Mouse (Mus musculus): ENCODE data around the gene Spry1.
A peak's percentile ranks its signal among the peaks of the same experiment; 100 is the strongest.
"Not testable (repeated sequence)": the region's sequence is repeated elsewhere in the genome, so short reads cannot be mapped to it uniquely, and the experiment has no call there.

Spry1 gene

DNA sequence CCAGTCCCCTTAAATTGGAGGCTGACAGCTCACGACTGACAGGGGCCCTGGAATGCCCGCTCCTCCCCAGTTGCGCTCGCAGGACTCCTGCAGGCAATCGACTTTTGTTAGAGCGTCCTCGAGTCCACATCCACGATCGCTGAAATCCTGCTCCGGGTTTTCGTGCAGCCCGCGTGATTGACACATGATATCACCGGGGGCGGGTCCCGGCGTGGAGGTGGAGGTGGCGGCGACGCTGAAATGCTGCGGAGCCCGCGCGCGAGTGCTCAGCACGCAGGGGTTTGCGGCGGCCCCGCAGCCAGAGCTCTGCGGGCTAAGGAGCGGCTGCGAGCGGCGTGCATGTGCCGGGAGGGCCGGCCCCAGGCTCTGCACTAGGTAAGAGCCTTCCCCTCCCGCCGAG lies at the start of gene Spry1:
TSS of gene Spry1 (plus strand) at position 258 of the 400 bp plus-strand sequence.
- DNase-seq (ENCODE audit: low read depth, low spot score), result peak; percentile 95

DNA sequence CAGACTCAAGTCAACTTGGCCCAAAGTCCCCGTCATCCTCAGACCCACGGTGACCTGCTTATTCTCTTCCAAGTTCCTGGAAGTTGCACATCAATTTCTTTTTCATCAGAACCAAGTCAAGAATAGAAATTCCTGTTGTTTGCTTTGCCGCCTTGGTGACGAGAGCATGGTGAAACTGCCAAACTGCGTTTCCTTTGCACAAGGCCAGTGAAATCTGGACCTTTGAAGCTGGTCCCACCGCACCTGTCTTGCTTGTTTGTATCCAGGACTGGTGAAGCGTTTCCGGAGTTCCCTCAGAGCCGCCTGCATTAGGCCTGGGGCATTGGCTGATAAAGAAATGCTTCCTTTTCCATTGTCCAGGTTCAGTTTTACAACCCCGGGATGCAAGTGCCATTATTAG lies 44.0 kb upstream of the Spry1 start:
- DNase-seq (ENCODE audit: low read depth, low spot score), result no peak

- DNase-seq (ENCODE audit: low read depth, low spot score), result no peak
Observed at GRCm38 (mm10) chr3:37596519-37596918, 43.2 kb upstream of the Spry1 start.

GRCm38 (mm10) chr3:37597200-37597599 lies 42.5 kb upstream of the Spry1 start:
- no peak for DNase-seq (ENCODE audit: low read depth, low spot score)

GRCm38 (mm10) chr3:37599641-37600040 lies 40.1 kb upstream of the Spry1 start:
- not testable (repeated sequence) for DNase-seq (ENCODE audit: low read depth, low spot score)

GRCm38 (mm10) chr3:37602356-37602755 lies 37.4 kb upstream of the Spry1 start:
- no peak for DNase-seq (ENCODE audit: low read depth, low spot score)

DNA sequence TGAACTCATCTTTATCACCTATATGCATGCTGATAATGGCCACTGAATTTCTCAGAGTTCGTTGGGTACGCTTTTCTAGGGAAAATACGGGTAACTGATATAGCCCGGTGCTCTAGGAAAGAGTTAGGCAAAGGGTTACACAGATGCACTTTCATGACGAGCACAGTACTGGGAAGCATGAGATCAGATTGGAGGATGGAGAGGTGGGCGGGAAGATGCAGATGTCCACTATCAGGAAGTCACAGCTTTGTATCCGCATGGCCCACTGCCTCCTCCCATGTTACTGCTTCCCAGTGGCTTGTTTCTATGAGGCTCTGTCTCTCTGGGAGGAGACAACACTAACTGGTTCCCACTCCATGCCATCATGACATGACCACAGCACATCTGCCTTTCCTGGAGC lies 36.9 kb upstream of the Spry1 start:
- no peak for DNase-seq (ENCODE audit: low read depth, low spot score)

- no peak for DNase-seq (ENCODE audit: low read depth, low spot score)
Observed at GRCm38 (mm10) chr3:37603541-37603940, 36.2 kb upstream of the Spry1 start.

GRCm38 (mm10) chr3:37604976-37605875 lies 34.5 kb upstream of the Spry1 start:
- DNase-seq (ENCODE audit: low read depth, low spot score), result peak; percentile 53

- DNase-seq (ENCODE audit: low read depth, low spot score), result no peak
Observed at GRCm38 (mm10) chr3:37605876-37606238, 33.9 kb upstream of the Spry1 start.

- DNase-seq (ENCODE audit: low read depth, low spot score), result peak; percentile 64
Observed at GRCm38 (mm10) chr3:37608926-37609325, 30.8 kb upstream of the Spry1 start.

DNA sequence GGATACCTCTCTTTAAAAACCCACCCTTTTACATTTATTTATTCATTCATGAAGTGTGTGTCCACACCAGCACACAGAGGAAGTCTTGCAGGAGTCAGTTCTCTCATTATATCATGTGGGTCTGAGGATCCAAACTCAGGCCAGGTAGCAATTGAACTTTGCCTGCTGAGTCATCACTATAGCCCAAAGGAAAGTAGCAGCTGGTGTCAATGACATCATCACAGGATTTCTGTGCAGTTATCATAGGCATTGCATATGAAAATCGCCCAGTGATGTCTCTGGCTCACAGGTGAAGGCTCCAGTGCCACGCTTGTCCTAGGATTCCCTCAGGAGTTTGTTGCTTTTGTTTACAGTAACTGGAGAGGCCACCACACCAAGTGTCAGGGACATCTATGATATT lies 29.1 kb upstream of the Spry1 start:
- DNase-seq (ENCODE audit: low read depth, low spot score), result no peak

DNA sequence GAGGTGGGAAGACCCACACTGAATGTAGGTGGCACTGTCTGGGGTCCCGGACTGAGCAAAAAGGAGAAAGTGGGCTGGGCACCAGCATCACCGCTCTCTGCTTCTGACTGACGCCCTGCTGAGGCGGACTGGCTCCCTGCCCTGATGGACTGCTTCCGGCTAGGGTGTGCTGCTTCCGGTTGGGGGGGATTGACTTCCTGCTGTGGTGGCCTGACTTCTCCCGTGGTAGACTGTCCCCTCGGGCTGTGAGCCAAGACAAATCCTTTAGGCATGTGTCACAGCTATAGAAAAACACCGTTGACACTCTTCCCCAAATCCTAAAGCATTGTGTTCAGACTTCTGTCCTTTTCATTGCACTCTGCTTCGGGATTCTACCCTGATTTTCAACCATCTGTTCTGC lies 26.0 kb upstream of the Spry1 start:
- no peak for DNase-seq (ENCODE audit: low read depth, low spot score)

- DNase-seq (ENCODE audit: low read depth, low spot score), result no peak
Observed at GRCm38 (mm10) chr3:37614878-37615650, 24.7 kb upstream of the Spry1 start.

GRCm38 (mm10) chr3:37616586-37617547 lies 22.9 kb upstream of the Spry1 start:
- no peak for DNase-seq (ENCODE audit: low read depth, low spot score)

DNA sequence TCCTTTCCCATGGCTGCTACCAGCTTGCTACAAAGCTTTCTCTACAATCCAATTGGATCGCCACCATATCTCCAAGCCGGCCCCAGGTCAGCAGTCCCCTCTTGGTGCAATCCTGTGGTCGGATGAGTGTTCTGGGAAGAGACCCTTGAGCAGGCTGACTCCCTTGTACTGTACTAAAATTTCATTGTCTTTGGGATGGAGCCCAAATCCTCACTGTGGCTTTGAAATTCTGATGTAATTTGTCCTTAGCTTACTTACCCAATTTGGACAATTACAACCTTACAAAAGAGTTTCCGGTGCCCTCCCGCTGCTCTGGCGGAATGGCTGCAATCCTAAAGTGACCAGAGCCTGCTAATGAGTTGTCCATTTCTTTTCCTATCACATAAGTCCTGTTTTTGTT lies 7.5 kb upstream of the Spry1 start:
- peak; percentile 45 for DNase-seq (ENCODE audit: low read depth, low spot score)

- no peak for DNase-seq (ENCODE audit: low read depth, low spot score)
Observed at GRCm38 (mm10) chr3:37632751-37633150, 7.0 kb upstream of the Spry1 start.

DNA sequence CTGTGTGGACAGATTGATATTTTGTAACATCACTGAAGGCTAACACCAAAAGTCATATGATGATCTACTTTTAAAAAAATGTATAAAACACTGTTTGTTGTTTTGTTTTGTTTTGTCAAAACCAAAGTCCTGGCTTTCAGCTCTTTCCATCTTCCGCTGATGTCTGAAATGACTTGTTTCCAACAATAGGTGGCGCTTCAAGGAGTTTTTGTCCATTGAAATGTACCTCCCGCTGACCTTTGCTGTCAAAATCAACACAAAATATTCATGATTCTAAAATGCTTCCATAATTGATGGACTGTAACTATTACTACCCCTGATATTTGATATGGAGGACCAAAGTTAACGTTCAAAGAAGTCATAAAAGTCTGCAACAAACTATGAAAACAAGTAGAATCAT lies 5.1 kb upstream of the Spry1 start:
- DNase-seq (ENCODE audit: low read depth, low spot score), result peak; percentile 61

- DNase-seq (ENCODE audit: low read depth, low spot score), result no peak
Observed at GRCm38 (mm10) chr3:37636921-37637320, 2.8 kb upstream of the Spry1 start.

DNA sequence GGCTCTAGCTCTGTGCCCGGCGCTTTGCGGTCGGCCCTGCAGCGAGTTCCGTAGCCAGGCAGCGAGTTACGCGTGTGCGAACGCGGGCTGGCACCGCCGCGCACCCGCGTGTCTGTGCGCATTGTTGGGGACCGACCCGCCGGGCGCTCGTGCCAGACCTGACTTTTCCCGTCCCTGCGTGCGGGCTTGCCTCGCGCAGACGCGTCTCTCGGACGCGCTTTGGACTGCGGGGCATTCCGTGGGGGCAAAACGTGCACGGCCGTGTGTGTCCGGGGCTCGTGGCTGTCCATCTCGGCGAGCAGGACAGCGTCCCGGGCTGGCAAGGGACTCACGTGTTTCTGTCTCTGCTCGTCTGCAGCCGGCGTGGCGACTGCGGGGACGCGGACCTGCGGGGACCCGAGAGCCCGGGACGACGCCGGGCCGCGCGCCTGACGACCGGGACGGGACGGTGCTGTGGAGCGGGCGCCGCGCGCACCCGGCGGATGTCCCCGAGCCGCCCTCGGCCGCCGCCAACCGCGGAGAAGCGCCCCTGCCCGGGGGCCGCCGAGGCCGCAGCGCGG lies 495 bp downstream of the Spry1 start:
- DNase-seq (ENCODE audit: low read depth, low spot score), result no peak

GRCm38 (mm10) chr3:37640810-37641209 lies 1.1 kb downstream of the Spry1 start:
- peak; percentile 62 for DNase-seq (ENCODE audit: low read depth, low spot score)
